Mouse (Mus musculus): ENCODE data around the gene Sh3pxd2b.

DNA sequence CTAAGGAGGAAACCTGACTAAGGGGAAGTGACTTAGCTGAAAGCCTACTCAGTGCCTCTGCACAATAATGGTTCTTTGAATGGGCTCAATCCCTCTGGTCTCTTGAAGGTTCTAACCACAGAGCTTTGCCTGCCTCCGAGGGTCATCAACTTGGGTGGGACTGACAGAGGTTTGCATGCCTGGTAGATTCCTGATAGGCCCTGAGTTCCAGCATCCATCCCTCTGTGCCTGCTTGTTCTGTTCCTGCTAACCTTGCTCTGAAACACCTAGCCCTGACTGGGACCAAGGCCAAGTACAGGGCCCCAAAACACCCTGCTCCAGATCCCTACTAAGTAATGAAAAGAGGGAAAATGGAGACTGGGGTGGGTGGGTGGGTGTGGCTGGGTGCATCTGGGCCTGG, 44.2 kb upstream of the Sh3pxd2b start:
- no peak for TF ChIP-seq CTCF (IDR thresholded peaks at IDR 0.05; ENCODE audit: borderline replicate concordance, extremely low read depth, insufficient read depth, insufficient read length)
- TF ChIP-seq POLR2A (IDR thresholded peaks at IDR 0.05; ENCODE audit: borderline replicate concordance, extremely low read depth, insufficient read depth, insufficient read length, poor library complexity, severe bottlenecking) = no peak
